Mouse (Mus musculus) small intestine, adult 10 weeks (tissue): ENCODE results near the gene Def8. TPM values are rescaled to one million over a fixed set of nuclear protein-coding genes. Genes with fewer than 3 reads are reported as not detected.

Source experiments
- polyA plus RNA-seq: library from polyadenylated mRNA; stranded (reverse); fragments of 350-450 nt; fragmentation: Illumina TruSeq; extraction: RNeasy Lipid Tissue Mini Kit (QIAGEN cat#74804); gene quantifications from one replicate; pipeline ENCODE4 v1.2.3, GENCODE M21; 2014; ENCODE audit warnings: low replicate concordance

The Def8 gene
- 1.8 TPM for polyA plus RNA-seq

DNA sequence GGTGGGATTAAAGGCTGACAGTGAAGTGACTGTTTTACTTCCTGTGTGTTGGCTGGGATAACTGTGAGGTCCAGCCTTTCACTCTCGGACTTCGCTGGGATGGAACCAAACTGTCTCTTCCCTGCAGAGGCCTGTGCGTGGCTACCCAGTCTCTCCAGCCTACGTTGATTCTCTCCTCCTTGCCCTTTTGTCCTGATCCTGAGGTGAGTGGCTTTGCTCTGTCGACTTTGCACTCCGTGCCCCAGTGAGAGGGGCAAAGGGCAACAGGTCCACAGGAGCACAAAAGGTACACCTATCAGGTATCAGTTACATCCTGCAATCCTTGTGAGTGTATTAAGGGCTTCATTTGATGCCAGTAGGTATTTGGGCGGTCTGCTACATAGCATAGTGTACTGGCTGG lies at the start of gene Def8:
Gene Def8 (plus strand): TSS at position 87 of the 400 bp plus-strand sequence.

GRCm38 (mm10) chr8:123406786-123407185 lies 16.5 kb upstream of the Def8 start, which contains the start of gene Mc1r:
TSS of gene Mc1r (plus strand) at chr8:123407107.

DNA sequence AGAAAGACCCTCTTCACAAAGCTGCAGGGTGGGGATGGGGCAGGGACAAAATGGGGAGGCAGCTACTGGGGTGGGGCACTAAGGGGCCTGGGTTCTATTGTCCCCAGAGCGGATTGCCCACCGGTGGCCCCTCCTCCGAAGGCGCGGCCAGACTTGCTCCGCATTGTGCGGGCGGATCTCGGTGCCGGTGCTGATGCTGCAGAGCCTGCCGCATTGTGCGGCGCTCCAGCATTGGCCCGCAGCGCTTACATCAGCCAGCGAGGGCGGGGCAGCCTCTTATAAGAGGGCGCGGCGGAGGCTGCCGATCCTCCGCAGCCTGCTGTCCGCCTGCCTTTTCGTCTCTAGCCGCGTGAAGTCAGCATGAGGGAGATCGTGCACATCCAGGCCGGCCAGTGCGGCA lies 12.1 kb upstream of the Def8 start, which contains the start of gene Tubb3:
Gene Tubb3 (plus strand): TSS at position 179 of the 400 bp plus-strand sequence.

GRCm38 (mm10) chr8:123477737-123478258 lies 54.5 kb downstream of the Def8 start, which contains the start of gene Afg3l1:
TSS of gene Afg3l1 (plus strand) at chr8:123477903.

Other genes with a start within 250 kb of the Def8 start
- gene Dpep1, start 237.3 kb upstream of the Def8 start, polyA plus RNA-seq = 22.8 TPM
- gene Chmp1a, start 210.8 kb upstream of the Def8 start, polyA plus RNA-seq = 4.3 TPM
- gene Spata33, start 210.7 kb upstream of the Def8 start, polyA plus RNA-seq = not detected
- gene Cdk10, start 198.7 kb upstream of the Def8 start, polyA plus RNA-seq = 1.6 TPM
- not detected for gene Spata2l, start 187.3 kb upstream of the Def8 start, polyA plus RNA-seq
- 1.4 TPM for gene Zfp276, start 169.3 kb upstream of the Def8 start, polyA plus RNA-seq
- 0.89 TPM for gene Vps9d1, start 169.2 kb upstream of the Def8 start, polyA plus RNA-seq
- gene Fanca, start 105.0 kb upstream of the Def8 start, polyA plus RNA-seq = 0.89 TPM
- gene Spire2, start 90.8 kb upstream of the Def8 start, polyA plus RNA-seq = 0.26 TPM
- gene Tcf25, start 49.8 kb upstream of the Def8 start, polyA plus RNA-seq = 128 TPM
- gene Mc1r, start 16.4 kb upstream of the Def8 start, polyA plus RNA-seq = not detected
- gene Tubb3, start 12.1 kb upstream of the Def8 start, polyA plus RNA-seq = 0.30 TPM
- 3.5 TPM for gene Afg3l1, start 54.4 kb downstream of the Def8 start, polyA plus RNA-seq
- gene Dbndd1, start 91.9 kb downstream of the Def8 start, polyA plus RNA-seq = not detected
- 0.48 TPM for gene Gas8, start 95.3 kb downstream of the Def8 start, polyA plus RNA-seq
- gene Rhou, start 230.4 kb downstream of the Def8 start, polyA plus RNA-seq = 26.2 TPM